Mouse (Mus musculus) bone marrow macrophage, adult 2 months (primary cell): ENCODE data around the gene Chst8.

Source experiments
- CTCF ChIP-seq: IDR thresholded peaks from 2 replicates; pipeline ENCODE4 v1.5.1; 2012; ENCODE audit warnings: low read depth, mild to moderate bottlenecking, low read length, moderate library complexity
- POLR2A ChIP-seq: IDR thresholded peaks from 2 replicates; pipeline ENCODE4 v1.6.1; 2012; ENCODE audit warnings: mild to moderate bottlenecking, low read depth, low read length, borderline replicate concordance

DNA sequence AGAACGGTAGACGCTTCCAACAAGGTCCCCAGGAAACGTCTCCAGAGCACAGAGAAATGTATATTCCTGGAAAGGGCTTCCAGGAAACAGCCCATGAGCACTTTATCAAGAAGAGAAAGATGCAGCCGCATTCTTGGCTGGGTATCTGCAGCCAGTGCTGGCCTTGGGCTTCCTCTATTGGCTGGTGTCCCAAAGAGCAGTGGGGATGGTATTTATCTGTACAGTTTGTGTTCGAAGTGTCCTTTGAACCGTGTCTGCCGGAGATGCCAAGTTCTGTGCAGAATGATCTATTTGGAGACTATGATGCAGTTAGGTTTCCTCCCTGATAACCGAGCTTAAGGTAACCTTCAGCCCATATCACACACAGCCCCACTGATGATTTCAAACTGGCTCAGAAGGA, 43.0 kb downstream of the Chst8 start:
- no peak for TF ChIP-seq CTCF
- no peak for TF ChIP-seq POLR2A
